Mouse (Mus musculus) adrenal gland (tissue): ENCODE data around the gene Arfip1.

ENCODE experiments used
- intact Hi-C: fragments of 180-260 bp; cut with DNase I; formaldehyde crosslinking; loops from one replicate; pipeline ENCODE4 v1.15.1; 2025
- long read RNA-seq, 2 experiments: library from polyadenylated mRNA; unstranded; transcript quantifications; one replicate each; pipeline ENCODE4 v2.0.0; 2020; ENCODE audit warnings: borderline replicate concordance in 1 of 2; ENCODE audit not compliant: insufficient replicate concordance in 1 of 2

Arfip1 gene
- long read RNA-seq, experiment 1, transcript Arfip1-203 (9 exons, 1,343 nt): major isoform, 24 of 35 reads
- long read RNA-seq, experiment 1, partial matches to known transcripts: 5 of 35 reads
- long read RNA-seq, experiment 1, other reads (novel, unspliced or antisense): 5 of 35 reads
- long read RNA-seq, experiment 2, transcript Arfip1-203 (9 exons, 1,343 nt): major isoform, 13 of 47 reads
- long read RNA-seq, experiment 2, partial matches to known transcripts: 28 of 47 reads
- long read RNA-seq, experiment 2, other reads (novel, unspliced or antisense): 5 of 47 reads

DNA sequence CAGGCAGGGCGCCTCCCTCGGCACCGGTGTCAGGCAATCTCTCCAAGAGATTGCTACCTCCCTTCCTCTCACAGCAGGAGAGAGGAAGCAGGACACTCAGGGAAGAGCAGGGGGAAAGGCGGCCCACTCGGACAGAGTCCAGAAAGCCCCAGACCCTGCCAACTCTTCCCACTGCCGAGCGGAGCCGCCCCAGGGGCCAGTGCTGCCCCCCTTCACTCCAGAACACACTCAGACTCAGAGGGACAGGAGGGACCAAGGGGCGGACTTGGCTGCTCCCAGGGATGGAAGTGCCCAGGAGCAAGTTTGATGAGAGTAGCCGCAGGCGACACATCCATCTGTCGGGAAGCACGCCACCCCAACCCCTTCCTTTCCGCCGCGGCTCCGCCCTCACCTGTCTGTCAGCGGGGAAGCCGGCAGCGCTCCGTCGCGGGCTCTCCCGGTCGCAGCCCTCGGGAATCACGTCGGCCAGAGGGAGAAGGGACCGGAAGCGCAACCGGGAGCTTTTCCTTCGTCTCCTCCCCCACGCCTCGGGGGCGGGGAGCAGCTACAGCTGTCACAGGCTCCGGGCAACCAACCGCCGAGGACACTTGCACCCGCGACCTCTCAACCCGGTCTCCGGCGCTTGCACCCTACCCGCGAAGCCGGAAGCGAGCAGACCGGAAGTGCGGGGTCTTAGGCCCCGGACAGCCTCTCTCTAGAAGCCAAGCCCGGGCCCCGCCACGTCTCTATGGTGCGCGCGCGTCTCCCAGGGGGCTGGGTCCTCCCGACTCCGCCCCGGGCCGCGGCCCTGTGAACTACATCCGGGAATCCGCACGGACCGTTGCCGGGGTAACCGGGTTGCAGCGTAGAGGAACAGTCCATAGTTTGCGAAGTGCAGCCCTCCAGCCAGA is at the start of gene Arfip1:
TSS of gene Arfip1 (minus strand) at position 603 of the 890 bp plus-strand sequence.
- intact Hi-C loops: no loop called here

GRCm38 (mm10) chr3:84631586-84631985 is 49.2 kb upstream of the Arfip1 start:
- intact Hi-C loops: no loop called here

GRCm38 (mm10) chr3:84622026-84622425 is 39.6 kb upstream of the Arfip1 start:
- intact Hi-C loops: no loop called here

DNA sequence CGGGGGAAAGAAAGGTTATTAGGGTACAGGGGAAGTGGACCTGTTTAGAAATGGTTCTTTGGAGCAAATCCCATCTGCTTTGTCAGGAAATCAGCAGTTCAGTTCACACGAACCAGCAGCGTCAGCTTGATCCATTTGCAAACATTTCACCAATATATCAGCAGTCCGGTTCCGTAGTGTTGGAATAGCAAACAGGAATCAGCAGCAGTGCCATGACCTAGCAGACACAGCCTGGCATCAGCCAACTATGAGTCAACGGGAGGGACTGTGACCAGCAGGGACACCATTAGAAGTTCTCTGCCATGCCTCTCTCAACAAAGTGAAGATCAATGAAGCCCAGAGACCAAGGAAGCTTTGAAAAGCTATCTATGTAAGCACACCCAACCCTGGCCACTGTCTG is 37.3 kb upstream of the Arfip1 start:
- intact Hi-C loops: loop anchor here (5.0 to 10.0 kb wide), 3 partner anchors 73 to 265 kb away; no protein-coding TSS in a partner anchor

DNA sequence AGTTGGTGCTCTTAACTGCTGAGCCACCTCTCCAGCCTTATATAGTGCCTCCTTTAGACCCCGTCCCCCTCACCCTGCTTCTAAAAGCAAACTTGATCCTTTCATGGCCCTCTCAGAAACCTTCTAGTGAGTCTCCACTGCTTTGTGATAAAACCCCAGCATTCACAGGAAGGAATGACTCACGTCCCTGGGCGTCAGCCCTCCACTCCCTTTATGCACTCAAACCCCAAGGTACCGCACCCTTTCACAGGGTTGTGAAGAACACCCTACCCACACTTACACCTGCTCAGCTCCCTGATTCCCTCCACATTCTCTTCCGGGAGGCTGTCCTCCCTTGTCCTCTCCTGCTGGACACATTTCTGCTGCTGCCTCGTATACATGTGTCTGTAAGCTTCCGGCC is 36.6 kb upstream of the Arfip1 start:
- intact Hi-C loops: loop anchor here (5.0 to 10.0 kb wide), 3 partner anchors 73 to 266 kb away; no protein-coding TSS in a partner anchor

- intact Hi-C loops: loop anchor here (5.0 to 10.0 kb wide), 3 partner anchors 74 to 266 kb away; no protein-coding TSS in a partner anchor
Measured at GRCm38 (mm10) chr3:84618627-84619026, 36.2 kb upstream of the Arfip1 start.

- intact Hi-C loops: loop anchor here (5.0 to 10.0 kb wide), 3 partner anchors 76 to 269 kb away; no protein-coding TSS in a partner anchor
Measured at GRCm38 (mm10) chr3:84615856-84616225, 33.4 kb upstream of the Arfip1 start.

DNA sequence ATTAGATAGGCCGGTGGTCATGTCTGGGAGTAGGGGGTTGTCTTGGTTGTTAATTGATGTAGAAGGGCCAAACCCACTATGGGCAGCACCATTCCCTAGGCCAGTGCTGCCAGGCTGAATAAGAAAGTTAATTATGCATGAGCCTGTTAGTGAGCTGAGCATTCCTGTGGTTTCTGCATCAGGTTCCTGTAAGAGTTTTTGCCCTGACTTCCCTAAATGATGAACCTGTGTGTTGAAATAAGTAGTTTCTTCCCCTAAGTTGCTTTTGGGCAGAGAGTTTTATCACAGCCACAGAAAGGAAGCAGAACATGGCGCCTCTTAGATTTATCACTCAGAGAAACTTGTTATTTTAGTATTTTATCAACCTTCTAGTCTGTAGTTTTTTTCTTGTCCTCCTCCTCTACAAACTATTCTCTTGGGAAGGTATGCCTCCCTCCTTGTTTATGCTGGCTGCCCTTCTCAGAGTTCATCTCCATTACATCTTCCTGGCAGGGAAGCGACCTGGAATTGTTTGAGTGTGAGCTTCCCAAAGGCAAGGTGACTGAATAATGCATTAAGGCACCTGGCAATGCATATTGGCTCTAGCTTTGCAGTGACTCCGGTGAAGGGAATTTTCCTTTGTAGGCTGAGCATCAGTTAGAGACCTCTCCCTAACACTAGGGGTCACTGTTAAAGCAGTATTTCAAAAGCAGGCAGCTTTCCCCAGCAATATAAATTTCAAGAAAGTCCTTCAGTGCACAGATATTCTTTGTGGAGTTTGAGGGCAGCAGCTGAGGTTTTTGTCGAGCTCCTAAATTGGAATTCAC is 32.8 kb upstream of the Arfip1 start:
- intact Hi-C loops: loop anchor here (5.0 to 10.0 kb wide), 3 partner anchors 77 to 270 kb away; no protein-coding TSS in a partner anchor

DNA sequence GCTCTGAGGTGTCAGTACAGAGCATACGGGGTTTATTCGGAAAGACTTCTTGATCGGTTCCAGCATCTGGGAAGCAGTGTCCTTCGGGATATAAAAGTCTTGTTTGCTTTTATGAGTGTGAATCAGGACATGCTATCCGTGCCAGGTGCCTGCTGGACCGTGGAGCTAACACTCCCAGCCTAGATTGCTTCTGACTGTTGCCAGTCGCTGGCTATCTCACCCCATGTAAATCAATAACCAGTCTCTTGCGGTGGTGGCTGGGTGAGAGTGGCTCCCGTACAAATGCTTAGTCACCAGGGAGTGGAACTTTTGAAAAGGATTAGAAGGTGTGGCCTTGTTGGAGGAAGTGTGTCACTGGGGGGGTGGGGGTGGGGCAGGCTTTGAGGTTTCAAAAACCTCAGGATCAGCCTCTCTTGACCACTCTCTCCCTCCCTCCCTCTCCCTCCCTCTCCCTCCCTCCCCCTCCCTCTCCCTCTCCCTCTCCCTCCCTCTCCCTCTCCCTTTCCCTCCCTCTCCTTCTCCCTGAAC is 27.8 kb upstream of the Arfip1 start:
- intact Hi-C loops: loop anchor here (10.0 kb wide), 1 partner anchor 275 kb away; no protein-coding TSS in a partner anchor

DNA sequence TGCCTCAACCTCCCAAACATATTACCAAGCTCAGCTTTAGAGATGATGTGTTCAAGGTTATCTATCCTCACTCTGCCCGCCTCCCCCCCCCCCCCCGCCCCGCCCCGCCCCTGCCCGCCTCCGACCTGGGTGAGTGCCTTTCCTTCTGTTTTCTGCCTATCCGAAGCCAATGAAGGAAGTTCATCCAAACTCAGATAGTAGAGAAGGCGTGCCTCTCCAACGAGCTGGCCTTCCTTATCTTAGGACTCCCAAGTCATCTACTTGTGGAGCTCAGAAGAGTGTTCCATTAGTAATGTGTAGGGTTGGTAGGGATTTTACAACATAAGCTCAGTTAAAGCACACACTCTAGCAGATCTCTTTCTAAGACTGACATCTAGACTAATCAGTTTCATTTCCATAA is 20.8 kb upstream of the Arfip1 start:
- intact Hi-C loops: no loop called here

GRCm38 (mm10) chr3:84602759-84603158 is 20.3 kb upstream of the Arfip1 start:
- intact Hi-C loops: no loop called here

DNA sequence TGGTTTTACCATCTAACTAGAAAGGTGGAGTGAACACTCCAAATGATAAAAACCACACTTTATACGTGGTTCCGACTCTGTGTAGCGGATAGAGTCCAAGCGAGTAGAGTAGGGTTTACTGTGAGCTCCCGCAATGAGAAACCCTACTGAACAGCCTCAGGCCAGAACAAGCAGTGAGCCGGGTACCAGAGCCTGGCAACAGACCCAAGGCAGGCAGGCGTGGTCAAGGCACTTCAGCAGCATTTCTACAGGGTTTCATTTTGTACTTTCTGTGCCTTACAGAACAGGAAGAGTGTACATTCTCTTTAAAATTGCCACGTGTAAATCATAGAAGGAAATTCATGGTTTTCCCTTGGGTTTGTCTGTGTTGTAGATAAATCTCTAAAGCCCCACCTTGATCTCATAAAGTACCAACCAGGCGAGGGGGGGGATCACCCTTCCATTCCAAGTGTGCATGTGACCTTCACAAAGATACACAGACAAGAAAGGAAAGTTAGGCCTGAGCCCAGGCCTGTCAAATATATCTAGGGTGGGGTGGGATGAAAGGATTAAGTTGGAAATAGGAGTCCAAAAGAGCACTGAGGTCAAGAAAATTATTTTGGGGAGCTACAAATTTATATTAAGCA is 19.6 kb upstream of the Arfip1 start:
- intact Hi-C loops: no loop called here

- intact Hi-C loops: no loop called here
Measured at GRCm38 (mm10) chr3:84598756-84599155, 16.3 kb upstream of the Arfip1 start.

DNA sequence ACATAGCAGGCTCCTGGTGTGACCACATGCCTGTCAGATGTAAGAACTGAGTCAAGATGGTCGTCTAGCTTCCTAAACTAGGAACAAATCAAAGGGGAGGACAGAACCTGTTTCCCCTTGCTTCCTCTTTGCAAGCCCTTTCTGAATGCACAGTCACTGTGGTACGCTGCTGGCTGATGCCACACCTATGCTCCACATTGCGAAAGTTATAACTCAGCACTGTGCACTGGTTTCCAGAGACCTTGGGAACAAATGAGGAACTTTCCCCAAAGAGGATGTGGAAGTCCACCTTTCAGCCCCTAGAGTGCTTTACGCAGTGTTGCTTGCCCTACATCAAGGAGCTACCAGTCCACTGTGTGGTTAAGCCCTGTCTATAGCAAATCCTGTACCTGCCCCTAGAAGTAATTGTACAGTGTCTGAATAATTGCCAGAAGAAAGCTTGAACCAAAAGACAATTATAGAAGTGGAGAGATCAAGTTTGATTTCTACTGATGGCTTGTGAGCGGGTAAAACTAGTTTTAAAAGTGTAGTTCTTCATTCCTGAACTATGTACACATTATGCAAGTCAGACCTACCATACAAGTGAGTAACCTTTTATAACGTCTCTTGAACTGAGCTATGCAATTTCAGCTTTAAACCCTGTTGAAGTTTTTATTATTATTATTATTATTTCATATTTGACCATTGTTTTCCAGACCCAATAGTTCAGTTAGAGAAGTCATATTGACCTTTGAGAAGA is 15.7 kb upstream of the Arfip1 start:
- intact Hi-C loops: no loop called here

DNA sequence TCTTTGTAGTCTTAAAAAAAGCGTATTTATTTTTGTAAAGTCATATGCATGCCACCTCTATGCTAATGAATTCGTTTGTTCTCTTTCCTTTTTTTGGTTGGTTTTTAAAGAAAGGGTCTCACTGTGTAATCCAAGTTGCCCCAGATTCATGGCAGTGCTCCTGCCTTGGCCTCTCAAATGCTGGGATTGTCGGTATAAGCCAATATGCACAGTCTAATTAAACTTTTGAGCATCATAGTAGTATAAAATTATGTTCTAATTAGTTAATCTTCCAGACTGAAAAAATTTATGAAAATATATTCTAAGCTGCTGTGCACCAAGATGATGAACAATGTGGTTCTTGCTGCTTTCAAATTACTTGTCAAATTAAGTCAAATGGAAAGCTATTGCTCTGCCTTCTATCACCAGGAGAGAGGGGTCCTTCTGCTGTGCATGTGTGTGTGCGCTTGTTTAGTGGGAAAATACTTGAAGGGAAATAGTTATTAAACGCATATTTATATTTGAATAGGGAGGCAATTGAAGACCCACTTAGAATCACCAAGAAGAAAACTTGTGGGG is 13.3 kb upstream of the Arfip1 start:
- intact Hi-C loops: no loop called here

DNA sequence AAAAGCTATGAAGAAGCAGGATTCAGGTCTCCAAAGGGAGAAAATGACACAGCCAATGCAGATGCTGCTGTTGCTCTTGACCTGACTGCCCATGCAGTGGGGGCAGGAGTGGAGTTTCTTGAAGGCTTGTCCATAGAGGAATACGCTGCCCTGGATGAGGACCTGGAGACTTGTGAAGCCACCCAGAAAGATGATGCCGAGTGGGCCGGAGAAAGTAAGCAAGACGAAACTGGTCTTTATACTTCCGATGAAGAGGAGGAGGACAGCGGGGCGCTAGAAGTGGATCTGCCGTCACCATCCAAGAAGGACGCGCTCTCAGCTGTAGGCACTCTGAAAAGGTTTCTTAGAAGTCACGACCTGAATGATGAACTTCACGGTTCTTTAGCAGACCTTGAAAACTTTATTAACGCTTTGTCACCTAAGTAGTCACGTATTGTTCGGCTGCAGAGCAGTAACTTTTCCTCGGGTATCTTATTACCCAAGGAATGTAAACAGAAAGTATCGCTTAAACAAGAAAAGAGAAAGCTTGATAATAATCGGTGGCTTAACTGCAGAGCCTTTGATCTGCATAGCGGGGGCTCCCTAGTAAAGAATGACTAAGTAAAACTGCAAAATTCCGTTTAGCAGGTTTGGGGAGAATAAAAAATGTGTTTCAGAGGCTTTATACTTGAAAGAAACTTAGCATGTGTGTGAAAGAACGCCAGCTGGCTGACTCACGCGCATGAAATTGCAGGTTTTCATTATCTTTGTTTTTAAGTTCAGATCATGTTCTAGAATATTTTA is 12.7 kb upstream of the Arfip1 start:
- intact Hi-C loops: no loop called here

DNA sequence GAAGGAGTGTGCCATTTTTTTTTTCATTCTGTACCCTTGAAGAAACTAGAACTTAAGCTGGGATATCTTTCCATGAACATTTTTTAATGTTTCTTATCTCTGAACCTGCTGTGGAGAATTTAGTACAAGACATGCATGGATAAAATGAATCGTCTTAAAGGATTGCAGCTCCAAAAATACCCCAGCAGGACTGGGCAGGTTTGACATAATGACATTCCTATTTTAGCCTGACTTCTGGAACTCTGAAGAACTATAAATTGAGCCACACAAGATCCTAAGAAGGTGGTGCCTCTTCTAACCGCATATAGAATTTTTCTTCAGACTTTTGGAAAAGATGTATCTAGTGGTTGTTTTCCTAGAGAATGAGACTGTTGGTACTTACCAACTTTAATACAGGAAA is 10.8 kb upstream of the Arfip1 start, which contains the start of gene Tigd4:
TSS of gene Tigd4 (plus strand) at position 301 of the 400 bp plus-strand sequence.
- intact Hi-C loops: no loop called here

- intact Hi-C loops: no loop called here
Measured at GRCm38 (mm10) chr3:84586736-84587135, 4.3 kb upstream of the Arfip1 start.

DNA sequence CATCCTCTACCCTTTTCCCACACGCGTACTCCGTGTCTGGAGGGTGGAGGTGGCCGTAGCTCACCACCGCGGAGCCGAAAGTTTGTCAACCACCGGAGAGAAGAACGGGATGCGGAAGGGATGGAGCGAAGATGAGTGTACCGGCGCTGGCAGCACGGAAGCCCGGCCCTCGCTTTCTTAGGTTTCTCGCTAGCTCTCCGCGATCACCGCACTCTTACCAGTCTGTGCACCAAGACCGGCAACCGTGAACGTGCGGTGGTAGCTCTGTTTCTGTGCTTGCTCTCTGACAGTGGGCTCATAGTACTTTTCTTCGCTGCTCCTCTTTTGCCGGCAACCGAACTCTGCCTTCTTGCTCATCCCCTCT is 470 bp upstream of the Arfip1 start:
- intact Hi-C loops: no loop called here
